In the genomic region with DNA sequence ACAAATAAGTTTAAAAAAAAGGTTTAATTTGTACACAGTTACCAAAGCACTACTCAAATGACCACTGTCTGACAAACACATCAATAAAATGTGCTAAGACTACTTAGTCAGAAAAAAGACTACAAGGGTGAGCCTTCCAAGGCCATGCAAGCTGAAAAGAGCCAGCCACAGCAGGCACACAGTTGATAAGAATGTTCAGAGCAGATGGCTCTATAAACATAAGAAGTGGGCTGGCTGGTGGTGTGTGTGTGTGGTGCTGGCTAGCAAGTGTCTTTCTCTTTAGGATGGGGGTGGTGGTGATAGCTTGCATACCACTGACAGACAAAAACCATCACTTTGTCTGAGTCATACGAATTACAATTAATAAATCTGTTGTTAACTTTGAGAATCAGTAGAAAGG, we compare ENCODE assay signal across 15 mouse cellular contexts.
A peak's percentile ranks its signal among the peaks of the same experiment; 100 is the strongest.
DNase-seq lines count a peak whose midpoint lies in the region; ATAC-seq lines count a peak whose summit lies in the region.
"Had no signal": no experiment of that assay in that cellular context is flagged by ENCODE, and none has a peak within 500 bp of the region (broad histone marks: within the 10 kb centered on the region; RNA-seq: fewer than 3 reads in every experiment).

No protein-coding gene starts in this region.

- peak; percentile 24 for DNase-seq in forebrain, embryonic 14.5 days (ENCODE audit: low spot score)
- DNase-seq in ovary, adult 18-20 months (ENCODE audit: low spot score): peak; percentile 61
- no peak for DNase-seq in ovary, postnatal 10 days (ENCODE audit: low spot score)
- DNase-seq in adrenal gland, postnatal 36 days: peak; percentile 43 to 51
- DNase-seq in T-cell, adult 2 months (ENCODE audit: low spot score): no peak
- no peak for DNase-seq in kidney, postnatal 36 days
- DNase-seq: gastrocnemius, adult 2 months; kidney, adult 2 months; lung, postnatal 14 days had no signal

- WGBS in forebrain, embryonic 14.5 days: 92% methylated on average over 1 of the region's 1 CpGs
- WGBS in forebrain, embryonic 12.5 days: 90% methylated on average over 1 of the region's 1 CpGs

- no peaks in the 10 kb centered on the region for H3K27me3 ChIP-seq in forebrain, embryonic 14.5 days (replicated peaks; ENCODE audit: control insufficient read depth, insufficient read depth, low read length)
- H3K27me3 ChIP-seq in forebrain, embryonic 12.5 days: no peaks in the 10 kb centered on the region
- H3K27me3 ChIP-seq: hindbrain, embryonic 13.5 days; Patski had no signal

- H3K4me1 ChIP-seq in forebrain, embryonic 14.5 days (ENCODE audit: control insufficient read depth, insufficient read depth, low read length): no peaks in the 10 kb centered on the region
- H3K4me1 ChIP-seq in forebrain, embryonic 12.5 days: no peaks in the 10 kb centered on the region
- H3K4me1 ChIP-seq: hindbrain, embryonic 13.5 days had no signal

- no peak overlapping the region for H3K9ac ChIP-seq in forebrain, embryonic 14.5 days (ENCODE audit: low read length)
- H3K9ac ChIP-seq in forebrain, embryonic 12.5 days: no peak overlapping the region
- H3K9ac ChIP-seq: hindbrain, embryonic 13.5 days had no signal

- no peak for ATAC-seq in forebrain, embryonic 14.5 days
- no peak for ATAC-seq in forebrain, embryonic 12.5 days (ENCODE audit: low FRiP score)
- peak; percentile 93 for ATAC-seq in megakaryocyte progenitor cell, adult 5-6 weeks (replicated peaks; ENCODE audit: poor library complexity)
- ATAC-seq: Patski had no signal

- no peaks in the 10 kb centered on the region for H3K9me3 ChIP-seq in forebrain, embryonic 14.5 days (replicated peaks; ENCODE audit: control insufficient read depth, low read length)
- H3K9me3 ChIP-seq in forebrain, embryonic 12.5 days: no peaks in the 10 kb centered on the region
- H3K9me3 ChIP-seq: hindbrain, embryonic 13.5 days had no signal

- H3K4me2 ChIP-seq in forebrain, embryonic 14.5 days (ENCODE audit: low read length): no peak overlapping the region
- H3K4me2 ChIP-seq in forebrain, embryonic 12.5 days: no peak overlapping the region
- H3K4me2 ChIP-seq: heart, embryonic 11.5 days; hindbrain, embryonic 13.5 days had no signal

- peaks cover 27% of the 10 kb centered on the region for H3K36me3 ChIP-seq in forebrain, embryonic 14.5 days (ENCODE audit: control insufficient read depth, insufficient read depth, low read length)
- peaks cover 15% of the 10 kb centered on the region for H3K36me3 ChIP-seq in forebrain, embryonic 12.5 days (replicated peaks)

- no peak overlapping the region for H3K4me3 ChIP-seq in forebrain, embryonic 14.5 days (ENCODE audit: low read depth, low read length)
- H3K4me3 ChIP-seq in forebrain, embryonic 12.5 days (replicated peaks): no peak overlapping the region
- H3K4me3 ChIP-seq: erythroblast, embryonic 14.5 days; gastrocnemius, adult 2 months; hindbrain, embryonic 13.5 days had no signal

- no peak overlapping the region for H3K27ac ChIP-seq in forebrain, embryonic 14.5 days (ENCODE audit: low read depth, low read length)
- no peak overlapping the region for H3K27ac ChIP-seq in forebrain, embryonic 12.5 days
- H3K27ac ChIP-seq: gastrocnemius, adult 2 months; hindbrain, embryonic 13.5 days had no signal

Comparison
In these comparisons a context has a peak if more than half of its experiments do, and no peak if none do; other contexts are left out.
1. DNase-seq: peak in forebrain, embryonic 14.5 days (single experiment), ovary, adult 18-20 months (single experiment) and adrenal gland, postnatal 36 days (2 of 2); none in ovary, postnatal 10 days (single experiment), T-cell, adult 2 months (single experiment) and kidney, postnatal 36 days (0 of 2).